Mouse (Mus musculus) ES-E14 (cell line): ENCODE measurements around the gene Il13. TPM values are rescaled to one million over a fixed set of nuclear protein-coding genes. Genes with fewer than 3 reads are reported as not detected.

Experiments used
- DNase-seq: peaks from one replicate; pipeline ENCODE4 v3.0.0-alpha.2; 2013; ENCODE audit warnings: low read depth, low spot score
- H3K27ac ChIP-seq: 2 replicates; pipeline ENCODE4 v1.5.1; 2012; ENCODE audit warnings: low read depth, mild to moderate bottlenecking, low read length, moderate library complexity, mixed read lengths; ENCODE audit not compliant: poor library complexity, insufficient read depth, severe bottlenecking
- H3K36me3 ChIP-seq: 2 replicates; pipeline ENCODE4 v1.6.1; 2012; ENCODE audit warnings: mild to moderate bottlenecking, low read length, moderate library complexity, mixed read lengths; ENCODE audit not compliant: control insufficient read depth, poor library complexity, insufficient read depth, severe bottlenecking
- H3K4me1 ChIP-seq, 2 experiments: fragments of 150-350 bp in 1 of 2; sonication (generic) in 1 of 2; 2 replicates each; pipeline ENCODE4 v1.6.1; 2012; ENCODE audit warnings: low read length in 2 of 2, mild to moderate bottlenecking in 1 of 2, mixed read lengths in 1 of 2; ENCODE audit not compliant: control insufficient read depth in 2 of 2, insufficient read depth in 2 of 2, poor library complexity in 1 of 2
- H3K4me3 ChIP-seq, 2 experiments: fragments of 150-350 bp in 1 of 2; sonication (generic) in 1 of 2; 2 replicates each; pipeline ENCODE4 v1.5.1; 2012; ENCODE audit warnings: low read length in 2 of 2, low read depth in 1 of 2, mild to moderate bottlenecking in 1 of 2, mixed read lengths in 1 of 2; ENCODE audit not compliant: insufficient read depth in 1 of 2, poor library complexity in 1 of 2, severe bottlenecking in 1 of 2
- H3K9ac ChIP-seq: 2 replicates; pipeline ENCODE4 v1.6.1; 2012; ENCODE audit warnings: low read depth, mild to moderate bottlenecking, low read length, mixed read lengths; ENCODE audit not compliant: poor library complexity, insufficient read depth, severe bottlenecking
- H3K9me3 ChIP-seq: fragments of 150-350 bp; sonication (generic); 2 replicates; pipeline ENCODE4 v1.6.1; 2012; ENCODE audit warnings: low read depth, mild to moderate bottlenecking, low read length; ENCODE audit not compliant: control insufficient read depth, insufficient read depth
- CHD2 ChIP-seq: IDR thresholded peaks from 2 replicates; pipeline ENCODE4 v1.6.1; 2014; ENCODE audit warnings: mild to moderate bottlenecking, low read depth, low read length, inconsistent platforms
- HCFC1 ChIP-seq: IDR thresholded peaks from 2 replicates; pipeline ENCODE4 v1.6.1; 2012; ENCODE audit warnings: low read length, inconsistent platforms, borderline replicate concordance; ENCODE audit not compliant: insufficient read depth
- MAFK ChIP-seq: IDR thresholded peaks from 2 replicates; pipeline ENCODE4 v1.6.1; 2014; ENCODE audit warnings: mild to moderate bottlenecking, low read depth, low read length, inconsistent platforms; ENCODE audit not compliant: insufficient read depth
- ZC3H11A ChIP-seq: IDR thresholded peaks from 2 replicates; pipeline ENCODE4 v1.6.1; 2012; ENCODE audit warnings: low read depth, mild to moderate bottlenecking, inconsistent platforms, low read length, borderline replicate concordance
- ZNF384 ChIP-seq: IDR thresholded peaks from 2 replicates; pipeline ENCODE4 v1.6.1; 2012; ENCODE audit warnings: low read depth, low read length, inconsistent platforms
- in situ Hi-C, 2 experiments: fragments of 600-800 bp; cut with MboI; formaldehyde crosslinking; loops; one replicate each; pipeline ENCODE4 v1.15.1; 2025; ENCODE audit warnings: low sequenced_read_pairs in 2 of 2, inconsistent platforms in 1 of 2; ENCODE audit not compliant: unreplicated experiment in 2 of 2
- total RNA-seq: library from RNA; depleted of rRNA; stranded (reverse); fragments of 300-350 nt; gene quantifications from 2 replicates; pipeline ENCODE4 v1.2.3, GENCODE M21; 2012

The Il13 gene
- total RNA-seq, 1 experiment: not detected

DNA sequence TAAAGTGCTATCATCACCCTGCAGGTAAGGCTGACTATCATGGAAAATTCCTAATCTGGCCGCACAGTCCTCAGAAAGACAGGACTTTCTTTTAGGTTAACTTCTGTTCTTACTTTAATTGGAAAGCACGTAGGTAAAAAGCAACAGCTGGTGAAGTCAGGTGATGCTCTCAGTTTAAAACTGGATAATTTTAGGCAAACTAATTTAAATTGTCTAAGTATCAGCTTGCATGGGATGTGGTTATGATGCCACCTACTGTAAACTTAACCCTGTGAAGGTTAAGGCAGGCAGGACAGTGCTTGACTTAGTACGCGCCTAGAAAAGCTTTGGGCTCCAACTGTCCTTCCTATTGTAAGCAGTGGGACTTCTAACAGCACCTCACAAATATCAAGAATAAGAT is 36.9 kb upstream of the Il13 start:
- in situ Hi-C loops: no loop called here
- Histone ChIP-seq H3K9me3 (no peaks in the 10 kb centered on the region), H3K27ac (no peak overlapping the region), H3K9ac (no peak overlapping the region), H3K4me3 (no peak overlapping the region), H3K36me3 (peaks cover 20% of the 10 kb centered on the region), H3K4me1 (no peaks in the 10 kb centered on the region)
- TF ChIP-seq ZNF384 (no peak), HCFC1 (no peak), CHD2 (no peak), MAFK (no peak), ZC3H11A (no peak)
- no peak for DNase-seq

DNA sequence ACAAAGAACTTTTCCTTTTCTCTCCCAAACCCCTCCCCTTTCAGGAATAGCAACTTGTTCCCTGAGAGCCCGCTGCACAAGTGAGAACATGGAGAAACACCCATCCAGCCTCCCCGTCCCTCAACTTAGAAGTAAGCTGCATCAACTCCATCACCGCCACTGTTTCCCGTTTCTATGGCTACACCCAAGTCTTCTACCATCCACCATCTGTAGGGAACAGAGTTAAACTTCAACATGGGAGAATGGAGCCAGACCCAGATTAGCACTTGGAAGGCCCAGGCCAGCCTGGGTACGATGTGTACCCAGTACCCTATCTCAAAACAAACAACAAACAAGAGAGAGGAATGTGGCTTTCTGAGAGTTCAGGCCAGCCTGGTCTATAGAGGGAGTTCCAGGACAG is 29.6 kb upstream of the Il13 start:
- in situ Hi-C loops: no loop called here
- no peak overlapping the region for H3K9ac ChIP-seq
- TF ChIP-seq ZC3H11A: no peak
- TF ChIP-seq MAFK: no peak
- no peak for TF ChIP-seq ZNF384
- TF ChIP-seq CHD2: no peak
- TF ChIP-seq HCFC1: no peak
- DNase-seq: no peak
- no peak overlapping the region for H3K4me3 ChIP-seq
- H3K27ac ChIP-seq: no peak overlapping the region
- H3K36me3 ChIP-seq: peaks cover 9% of the 10 kb centered on the region
- H3K4me1 ChIP-seq: no peaks in the 10 kb centered on the region
- H3K9me3 ChIP-seq: no peaks in the 10 kb centered on the region

- no peak overlapping the region for H3K27ac ChIP-seq
- TF ChIP-seq ZNF384: no peak
- no peaks in the 10 kb centered on the region for H3K9me3 ChIP-seq
- H3K4me3 ChIP-seq: no peak overlapping the region
- in situ Hi-C loops: no loop called here
- no peak for DNase-seq
- no peak overlapping the region for H3K9ac ChIP-seq
- peaks cover 7% of the 10 kb centered on the region for H3K36me3 ChIP-seq
- no peaks in the 10 kb centered on the region for H3K4me1 ChIP-seq
Measured at GRCm38 (mm10) chr11:53662794-53663674, 28.5 kb upstream of the Il13 start.

GRCm38 (mm10) chr11:53657828-53658227 is 23.3 kb upstream of the Il13 start:
- Histone ChIP-seq H3K4me1 (no peaks in the 10 kb centered on the region), H3K9ac (no peak overlapping the region), H3K36me3 (peaks cover 15% of the 10 kb centered on the region), H3K9me3 (no peaks in the 10 kb centered on the region), H3K4me3 (no peak overlapping the region), H3K27ac (no peak overlapping the region)
- in situ Hi-C loops: no loop called here
- no peak for TF ChIP-seq HCFC1
- no peak for TF ChIP-seq CHD2
- TF ChIP-seq ZC3H11A: no peak
- no peak for TF ChIP-seq ZNF384
- no peak for TF ChIP-seq MAFK
- DNase-seq: no peak

- H3K9me3 ChIP-seq: no peaks in the 10 kb centered on the region
- in situ Hi-C loops: no loop called here
- H3K36me3 ChIP-seq: peaks cover 15% of the 10 kb centered on the region
- no peak for TF ChIP-seq ZC3H11A
- TF ChIP-seq ZNF384: no peak
- no peak for TF ChIP-seq CHD2
- TF ChIP-seq HCFC1: no peak
- no peak for TF ChIP-seq MAFK
- DNase-seq: no peak
- no peak overlapping the region for H3K9ac ChIP-seq
- no peak overlapping the region for H3K27ac ChIP-seq
- no peak overlapping the region for H3K4me3 ChIP-seq
- H3K4me1 ChIP-seq: no peaks in the 10 kb centered on the region
Measured at GRCm38 (mm10) chr11:53657381-53657780, 22.9 kb upstream of the Il13 start.
